Mouse (Mus musculus) naive thymus-derived CD4-positive, alpha-beta T cell, adult 2 months (primary cell): Measurements from ENCODE around the gene 4930469K13Rik.

Source experiments
- DNase-seq: peaks from one replicate; pipeline ENCODE4 v3.0.0-alpha.2; 2011; ENCODE audit warnings: low read depth

The 4930469K13Rik gene

GRCm38 (mm10) chr11:33990002-33990401 lies 108.4 kb downstream of the 4930469K13Rik start:
- DNase-seq = no peak

GRCm38 (mm10) chr11:33986525-33986924 lies 111.8 kb downstream of the 4930469K13Rik start:
- no peak for DNase-seq

GRCm38 (mm10) chr11:33980146-33980545 lies 118.2 kb downstream of the 4930469K13Rik start:
- no peak for DNase-seq

GRCm38 (mm10) chr11:33975121-33975520 lies 123.2 kb downstream of the 4930469K13Rik start:
- DNase-seq = no peak

GRCm38 (mm10) chr11:33974341-33975040 lies 123.9 kb downstream of the 4930469K13Rik start:
- no peak for DNase-seq

- no peak for DNase-seq
Measured at GRCm38 (mm10) chr11:33972114-33972513, 126.2 kb downstream of the 4930469K13Rik start.

GRCm38 (mm10) chr11:33969199-33969598 lies 129.2 kb downstream of the 4930469K13Rik start:
- no peak for DNase-seq

GRCm38 (mm10) chr11:33967708-33968107 lies 130.6 kb downstream of the 4930469K13Rik start:
- no peak for DNase-seq

- no peak for DNase-seq
Measured at GRCm38 (mm10) chr11:33965380-33965779, 133.0 kb downstream of the 4930469K13Rik start.

GRCm38 (mm10) chr11:33962688-33963407 lies 135.5 kb downstream of the 4930469K13Rik start, which contains the start of gene Kcnmb1:
Gene Kcnmb1 (plus strand): TSS chr11:33963013.
- no peak for DNase-seq

- no peak for DNase-seq
Measured at GRCm38 (mm10) chr11:33962178-33962577, 136.2 kb downstream of the 4930469K13Rik start.

- DNase-seq = peak; percentile 79
Measured at GRCm38 (mm10) chr11:33958713-33959112, 139.6 kb downstream of the 4930469K13Rik start.

- no peak for DNase-seq
Measured at GRCm38 (mm10) chr11:33957595-33957994, 140.8 kb downstream of the 4930469K13Rik start.

- no peak for DNase-seq
Measured at GRCm38 (mm10) chr11:33956623-33957022, 141.7 kb downstream of the 4930469K13Rik start.

GRCm38 (mm10) chr11:33955982-33956381 lies 142.4 kb downstream of the 4930469K13Rik start:
- DNase-seq = no peak

- peak; percentile 10 for DNase-seq
Measured at GRCm38 (mm10) chr11:33951684-33952625, 146.4 kb downstream of the 4930469K13Rik start.

- DNase-seq = no peak
Measured at GRCm38 (mm10) chr11:33951155-33951554, 147.2 kb downstream of the 4930469K13Rik start.

GRCm38 (mm10) chr11:33946501-33946900 lies 151.9 kb downstream of the 4930469K13Rik start:
- DNase-seq = no peak

- no peak for DNase-seq
Measured at GRCm38 (mm10) chr11:33944786-33945328, 153.5 kb downstream of the 4930469K13Rik start.

GRCm38 (mm10) chr11:33944067-33944785 lies 154.1 kb downstream of the 4930469K13Rik start:
- DNase-seq = peak; percentile 77

GRCm38 (mm10) chr11:33943565-33943964 lies 154.8 kb downstream of the 4930469K13Rik start:
- DNase-seq = no peak
